Mouse (Mus musculus) T-helper 1 cell (primary cell): ENCODE data around the gene Gpr157.

Experiments
- in situ Hi-C: fragments of 300-600 bp; cut with MboI, MseI; formaldehyde crosslinking; loops from one replicate; pipeline ENCODE4 v1.15.1; 2025; ENCODE audit warnings: high pct_unique_total_duplicates

The Gpr157 gene

GRCm38 (mm10) chr4:150144242-150144641 lies 57.1 kb downstream of the Gpr157 start:
- in situ Hi-C loops, result loop anchor here (10.0 kb wide), 1 partner anchor 881 kb away; no protein-coding TSS in a partner anchor

GRCm38 (mm10) chr4:150146286-150146685 lies 59.1 kb downstream of the Gpr157 start:
- in situ Hi-C loops, result loop anchor here (10.0 kb wide), 1 partner anchor 879 kb away; no protein-coding TSS in a partner anchor

- in situ Hi-C loops, result no loop called here
Observed at GRCm38 (mm10) chr4:150151045-150151444, 63.9 kb downstream of the Gpr157 start.

- in situ Hi-C loops, result no loop called here
Observed at GRCm38 (mm10) chr4:150152483-150152882, 65.3 kb downstream of the Gpr157 start.

- in situ Hi-C loops, result no loop called here
Observed at GRCm38 (mm10) chr4:150155301-150155700, 68.1 kb downstream of the Gpr157 start.
